Mouse (Mus musculus) CH12.LX (cell line): ENCODE results near the gene 2310079G19Rik. TPM values are rescaled to one million over a fixed set of nuclear protein-coding genes. Genes with fewer than 3 reads are reported as not detected.

ENCODE experiments used
- DNase-seq: peaks from one replicate; pipeline ENCODE4 v3.0.0-alpha.2; 2013; ENCODE audit errors: extremely low read depth
- H3K27ac ChIP-seq: 2 replicates; pipeline ENCODE4 v1.5.1; 2012; ENCODE audit warnings: low read depth, mild to moderate bottlenecking, control low read depth, moderate library complexity; ENCODE audit not compliant: insufficient read depth
- H3K27me3 ChIP-seq: replicated peaks from 2 replicates; pipeline ENCODE3; 2012; ENCODE audit warnings: inconsistent platforms
- H3K36me3 ChIP-seq, 2 experiments: replicated peaks in 1 of 2; 2 replicates each; pipeline versions ENCODE3 to v1.6.1; 2012; ENCODE audit warnings: inconsistent platforms in 1 of 2, low read length in 1 of 2, mild to moderate bottlenecking in 1 of 2, mixed read lengths in 1 of 2, moderate library complexity in 1 of 2; ENCODE audit not compliant: control insufficient read depth in 1 of 2, insufficient read depth in 1 of 2
- H3K4me1 ChIP-seq, 2 experiments: 2 replicates each; pipeline ENCODE4 v1.6.1; 2012; ENCODE audit warnings: inconsistent platforms in 1 of 2, moderate library complexity in 1 of 2; ENCODE audit not compliant: insufficient read depth in 2 of 2, control insufficient read depth in 1 of 2
- H3K4me2 ChIP-seq: 2 replicates; pipeline ENCODE4 v1.6.1; 2012; ENCODE audit warnings: low read depth, mild to moderate bottlenecking, control low read depth; ENCODE audit not compliant: poor library complexity, insufficient read depth, severe bottlenecking
- H3K4me3 ChIP-seq, 3 experiments: fragments of 150-350 bp in 1 of 3; sonication (generic) in 1 of 3; replicated peaks in 1 of 3; 2 replicates each; pipeline versions ENCODE3 to v1.5.1; 2011 to 2012; ENCODE audit warnings: low read depth in 2 of 3, low read length in 2 of 3, mild to moderate bottlenecking in 2 of 3, moderate library complexity in 2 of 3, control low read depth in 1 of 3, improper control_type of control experiment in 1 of 3, inconsistent platforms in 1 of 3, mixed read lengths in 1 of 3; ENCODE audit not compliant: poor library complexity in 1 of 3
- H3K79me2 ChIP-seq: replicated peaks from 2 replicates; pipeline ENCODE4 v1.6.1; 2012; ENCODE audit warnings: mild to moderate bottlenecking, moderate library complexity; ENCODE audit not compliant: control insufficient read depth, poor library complexity, insufficient read depth, severe bottlenecking; ENCODE audit errors: extremely low read depth
- H3K9ac ChIP-seq: 2 replicates; pipeline ENCODE4 v1.6.1; 2012; ENCODE audit warnings: low read depth, mild to moderate bottlenecking, control low read depth, moderate library complexity; ENCODE audit not compliant: insufficient read depth
- H3K9me3 ChIP-seq: replicated peaks from 2 replicates; pipeline ENCODE3; 2012; ENCODE audit warnings: low read length, inconsistent platforms, mixed read lengths
- BHLHE40 ChIP-seq: IDR thresholded peaks from 2 replicates; pipeline ENCODE4 v1.6.1; 2011; ENCODE audit warnings: mild to moderate bottlenecking, low read depth, low read length, improper control_type of control experiment
- E2F4 ChIP-seq: IDR thresholded peaks from 2 replicates; pipeline ENCODE4 v1.6.1; 2011; ENCODE audit warnings: low read depth, low read length, improper control_type of control experiment; ENCODE audit not compliant: insufficient replicate concordance
- EP300 ChIP-seq: IDR thresholded peaks from 2 replicates; pipeline ENCODE4 v1.6.1; 2011; ENCODE audit warnings: low read length, improper control_type of control experiment
- ETS1 ChIP-seq: conservative IDR thresholded peaks from 2 replicates; pipeline ENCODE4 v1.6.1; 2012; ENCODE audit warnings: low read depth, mild to moderate bottlenecking, inconsistent platforms, low read length, improper control_type of control experiment, moderate library complexity
- HCFC1 ChIP-seq: IDR thresholded peaks from 2 replicates; pipeline ENCODE4 v1.6.1; 2012; ENCODE audit warnings: low read depth, mild to moderate bottlenecking, inconsistent platforms, low read length, improper control_type of control experiment
- IRF4 ChIP-seq: IDR thresholded peaks from 2 replicates; pipeline ENCODE4 v1.6.1; 2014; ENCODE audit warnings: low read depth, mild to moderate bottlenecking, inconsistent platforms, low read length, improper control_type of control experiment
- JUND ChIP-seq: conservative IDR thresholded peaks from 2 replicates; pipeline ENCODE4 v1.6.1; 2011; ENCODE audit warnings: low read depth, low read length, improper control_type of control experiment
- MAX ChIP-seq: IDR thresholded peaks from 2 replicates; pipeline ENCODE4 v1.6.1; 2011; ENCODE audit warnings: low read length, improper control_type of control experiment
- MAZ ChIP-seq: IDR thresholded peaks from 2 replicates; pipeline ENCODE4 v1.6.1; 2012; ENCODE audit warnings: low read depth, mild to moderate bottlenecking, inconsistent platforms, low read length, improper control_type of control experiment, moderate library complexity
- MEF2A ChIP-seq: IDR thresholded peaks from 2 replicates; pipeline ENCODE4 v1.6.1; 2014; ENCODE audit warnings: low read depth, mild to moderate bottlenecking, inconsistent platforms, low read length, improper control_type of control experiment, borderline replicate concordance
- MXI1 ChIP-seq: IDR thresholded peaks from 2 replicates; pipeline ENCODE4 v1.6.1; 2011; ENCODE audit warnings: mild to moderate bottlenecking, low read depth, low read length, improper control_type of control experiment
- MYC ChIP-seq: IDR thresholded peaks from 2 replicates; pipeline ENCODE4 v1.6.1; 2011; ENCODE audit warnings: low read depth, mild to moderate bottlenecking, improper control_type of control experiment, low read length
- NELFE ChIP-seq: IDR thresholded peaks from 2 replicates; pipeline ENCODE4 v1.6.1; 2011; ENCODE audit warnings: low read depth, low read length, improper control_type of control experiment
- NRF1 ChIP-seq: IDR thresholded peaks from 2 replicates; pipeline ENCODE4 v1.6.1; 2014; ENCODE audit warnings: low read depth, mild to moderate bottlenecking, inconsistent platforms, low read length, improper control_type of control experiment, moderate library complexity
- POLR2A ChIP-seq: IDR thresholded peaks from 2 replicates; pipeline ENCODE4 v1.6.1; 2011; ENCODE audit warnings: low read depth, mild to moderate bottlenecking, improper control_type of control experiment, low read length
- RAD21 ChIP-seq: IDR thresholded peaks from 2 replicates; pipeline ENCODE4 v1.6.1; 2011; ENCODE audit warnings: low read depth, mild to moderate bottlenecking, low read length, improper control_type of control experiment, moderate library complexity
- SIN3A ChIP-seq: IDR thresholded peaks from 2 replicates; pipeline ENCODE4 v1.6.1; 2012; ENCODE audit warnings: low read length, improper control_type of control experiment, inconsistent platforms
- TCF12 ChIP-seq: IDR thresholded peaks from 2 replicates; pipeline ENCODE4 v1.6.1; 2014; ENCODE audit warnings: low read depth, mild to moderate bottlenecking, inconsistent platforms, low read length, improper control_type of control experiment
- UBTF ChIP-seq: IDR thresholded peaks from 2 replicates; pipeline ENCODE4 v1.6.1; 2012; ENCODE audit warnings: low read depth, mild to moderate bottlenecking, inconsistent platforms, low read length, improper control_type of control experiment, moderate library complexity
- USF1 ChIP-seq: IDR thresholded peaks from 2 replicates; pipeline ENCODE4 v1.6.1; 2014; ENCODE audit warnings: low read depth, mild to moderate bottlenecking, inconsistent platforms, low read length, improper control_type of control experiment
- USF2 ChIP-seq: conservative IDR thresholded peaks from 2 replicates; pipeline ENCODE4 v1.6.1; 2011; ENCODE audit warnings: low read depth, low read length, improper control_type of control experiment
- ZC3H11A ChIP-seq: IDR thresholded peaks from 2 replicates; pipeline ENCODE4 v1.6.1; 2012; ENCODE audit warnings: low read depth, mild to moderate bottlenecking, inconsistent platforms, low read length, improper control_type of control experiment
- ZKSCAN1 ChIP-seq: IDR thresholded peaks from 2 replicates; pipeline ENCODE4 v1.6.1; 2012; ENCODE audit warnings: low read depth, inconsistent platforms, low read length, improper control_type of control experiment, borderline replicate concordance
- ZNF384 ChIP-seq: IDR thresholded peaks from 2 replicates; pipeline ENCODE4 v1.6.1; 2012; ENCODE audit warnings: low read depth, low read length, improper control_type of control experiment, inconsistent platforms
- dilution Hi-C: fragments of 300-500 bp; cut with MboI; formaldehyde crosslinking; loops from 2 replicates; pipeline ENCODE4 v1.14.3; 2020; ENCODE audit warnings: low sequenced_read_pairs; ENCODE audit not compliant: extremely low pct_unique_long_range_greater_than_20kb, extremely low pct_ligation_motif_present
- in situ Hi-C: fragments of 300-500 bp; cut with MboI; formaldehyde crosslinking; loops from 3 replicates; pipeline ENCODE4 v1.14.3; 2019; ENCODE audit warnings: low sequenced_read_pairs, low pct_ligation_motif_present, low pct_unique_long_range_greater_than_20kb, mixed read lengths
- polyA plus RNA-seq: library from polyadenylated mRNA; unstranded; fragments of >175 nt; gene quantifications from 2 replicates; pipeline ENCODE4 v1.2.1, GENCODE M21; 2012; ENCODE audit warnings: low read depth; ENCODE audit not compliant: insufficient read length
- total RNA-seq, 2 experiments: library from RNA; depleted of rRNA; stranded (reverse); fragments of 300-350 nt in 1 of 2; fragments of >200 nt in 1 of 2; gene quantifications; 2 replicates each; pipeline ENCODE4 v1.2.3; 2012 to 2014

2310079G19Rik gene
- total and polyA plus RNA-seq, 3 experiments: not detected

DNA sequence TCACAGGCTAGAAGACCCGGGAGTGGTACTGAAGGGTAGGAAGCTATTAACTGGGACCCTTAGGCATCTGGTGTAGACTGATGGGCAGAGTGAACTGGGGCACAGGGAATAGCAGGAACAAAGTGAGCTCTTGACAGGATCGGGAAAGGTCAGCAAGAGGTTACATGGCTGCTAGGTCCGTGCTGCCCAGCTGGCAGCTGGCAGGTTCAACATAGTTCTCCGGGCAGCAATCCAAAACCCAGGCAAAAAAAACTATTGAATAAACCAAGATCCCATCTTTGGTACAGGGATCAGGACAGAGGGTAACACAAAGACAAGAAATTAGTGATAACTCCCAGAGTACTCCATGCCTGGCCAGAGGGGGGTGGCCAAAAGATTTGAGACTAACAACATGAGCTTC is 7.7 kb upstream of the 2310079G19Rik start:
- no peak for TF ChIP-seq EP300
- TF ChIP-seq IRF4: no peak
- TF ChIP-seq, all 38 proteins: peak for 0
- dilution Hi-C loops: no loop called here
- H3K4me2 ChIP-seq: no peak overlapping the region
- no peak for DNase-seq
- no peak overlapping the region for H3K27ac ChIP-seq
- no peaks in the 10 kb centered on the region for H3K4me1 ChIP-seq
- in situ Hi-C loops: no loop called here
- H3K4me3 ChIP-seq: no peak overlapping the region
- peaks cover 66% of the 10 kb centered on the region for H3K9me3 ChIP-seq
- H3K36me3 ChIP-seq: no peaks in the 10 kb centered on the region
- H3K79me2 ChIP-seq: no peaks in the 10 kb centered on the region
- H3K27me3 ChIP-seq: no peaks in the 10 kb centered on the region
- no peak overlapping the region for H3K9ac ChIP-seq

DNA sequence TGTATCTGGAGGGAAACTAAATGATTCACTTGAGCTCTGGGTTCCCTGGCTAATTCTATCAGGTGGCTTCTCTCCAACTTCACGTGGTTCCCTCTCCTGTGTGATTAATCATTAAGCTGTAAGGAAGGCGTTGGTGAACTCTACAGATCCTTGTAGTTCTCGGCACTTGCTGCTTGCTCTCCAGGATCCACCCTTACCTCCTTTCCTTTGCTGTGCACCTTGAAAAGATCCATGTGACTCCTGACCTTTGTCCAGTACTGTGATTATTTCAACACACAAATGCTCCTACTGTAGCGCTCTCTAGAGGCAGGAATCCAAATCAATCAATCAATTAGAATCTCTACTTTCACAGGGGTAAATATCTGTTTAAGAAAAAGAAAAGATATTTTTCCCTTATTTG is 4.0 kb upstream of the 2310079G19Rik start:
- Histone ChIP-seq H3K9ac (no peak overlapping the region), H3K79me2 (no peaks in the 10 kb centered on the region), H3K4me3 (no peak overlapping the region), H3K4me1 (no peaks in the 10 kb centered on the region), H3K4me2 (no peak overlapping the region), H3K36me3 (no peaks in the 10 kb centered on the region), H3K27me3 (no peaks in the 10 kb centered on the region), H3K27ac (no peak overlapping the region), H3K9me3 (peaks cover 73% of the 10 kb centered on the region)
- TF ChIP-seq MAX (no peak), RAD21 (no peak), MXI1 (no peak), EP300 (no peak), ZNF384 (no peak), NELFE (no peak), POLR2A (no peak), MAZ (no peak), HCFC1 (no peak), ETS1 (no peak), JUND (no peak)
- dilution Hi-C loops (no loop called here), in situ Hi-C loops (no loop called here)
- DNase-seq: no peak

GRCm38 (mm10) chr16:88612712-88613111 is 14.8 kb downstream of the 2310079G19Rik start:
- Histone ChIP-seq H3K4me3 (no peak overlapping the region), H3K79me2 (no peaks in the 10 kb centered on the region), H3K4me2 (no peak overlapping the region), H3K9me3 (peaks cover 64% of the 10 kb centered on the region), H3K27me3 (no peaks in the 10 kb centered on the region), H3K27ac (no peak overlapping the region), H3K36me3 (no peaks in the 10 kb centered on the region), H3K4me1 (no peaks in the 10 kb centered on the region), H3K9ac (no peak overlapping the region)
- in situ Hi-C loops: no loop called here
- no peak for DNase-seq
- TF ChIP-seq USF2 (no peak), NRF1 (no peak), USF1 (no peak), EP300 (no peak), UBTF (no peak), SIN3A (no peak), E2F4 (no peak), BHLHE40 (no peak), ZKSCAN1 (no peak), MYC (no peak), MEF2A (no peak), ZC3H11A (no peak), JUND (no peak), ETS1 (no peak), TCF12 (no peak)
- dilution Hi-C loops: no loop called here
